Mouse (Mus musculus) liver, embryonic 16.5 days (tissue): ENCODE measurements around the gene Atp5s. TPM values are rescaled to one million over a fixed set of nuclear protein-coding genes. Genes with fewer than 3 reads are reported as not detected.

Experiments
- ATAC-seq: fragments of 200-750 bp; cut with Nextera tagmentation; 2 replicates; pipeline ENCODE4 v1.8.0; 2017; ENCODE audit warnings: low read depth, mild to moderate bottlenecking, moderate number of reproducible peaks, moderate library complexity
- H3K27ac ChIP-seq: fragments of 300-500 bp; sonication (generic); 2 replicates; pipeline ENCODE4 v1.5.1; 2014; ENCODE audit warnings: mild to moderate bottlenecking, low read length
- H3K27me3 ChIP-seq: fragments of 300-500 bp; sonication (generic); 2 replicates; pipeline ENCODE4 v1.6.1; 2014; ENCODE audit warnings: low read depth, low read length, mixed read lengths; ENCODE audit not compliant: control insufficient read depth, insufficient read depth
- H3K36me3 ChIP-seq: fragments of 300-500 bp; sonication (generic); 2 replicates; pipeline ENCODE4 v1.6.1; 2014; ENCODE audit warnings: mild to moderate bottlenecking; ENCODE audit not compliant: control insufficient read depth, insufficient read depth
- H3K4me1 ChIP-seq: fragments of 300-500 bp; sonication (generic); 2 replicates; pipeline ENCODE4 v1.6.1; 2014; ENCODE audit warnings: low read depth, low read length, mixed read lengths; ENCODE audit not compliant: control insufficient read depth
- H3K4me2 ChIP-seq: fragments of 300-500 bp; sonication (generic); 2 replicates; pipeline ENCODE4 v1.6.1; 2014; ENCODE audit warnings: low read depth, low read length, mixed read lengths
- H3K4me3 ChIP-seq: fragments of 300-500 bp; sonication (generic); 2 replicates; pipeline ENCODE4 v1.5.1; 2014; ENCODE audit warnings: low read depth, mild to moderate bottlenecking, low read length
- H3K9ac ChIP-seq: fragments of 300-500 bp; sonication (generic); 2 replicates; pipeline ENCODE4 v1.6.1; 2014; ENCODE audit warnings: low read depth, low read length
- H3K9me3 ChIP-seq: fragments of 300-500 bp; sonication (generic); replicated peaks from 2 replicates; pipeline ENCODE4 v1.6.1; 2016; ENCODE audit warnings: low read length; ENCODE audit not compliant: control insufficient read depth
- WGBS: fragments of 180-500 bp; shearing (Covaris S2); extraction: QIAGEN DNeasy Blood & Tissue Kit; methylation state at CpG from one replicate; pipeline ENCODE4 v1.1.7; 2014; ENCODE audit not compliant: insufficient replicate concordance; 5-methylcytosine and 5-hydroxymethylcytosine counted together
- polyA plus RNA-seq: library from polyadenylated mRNA; unstranded; fragments of >200 nt; fragmentation: Nextera tagmentation; extraction: Ambion mirVana; gene quantifications from 2 replicates; pipeline ENCODE4 v1.2.1, GENCODE M21; 2015

The Atp5s gene
- polyA plus RNA-seq, 1 experiment from 2014 or later, result 18.4 TPM

DNA sequence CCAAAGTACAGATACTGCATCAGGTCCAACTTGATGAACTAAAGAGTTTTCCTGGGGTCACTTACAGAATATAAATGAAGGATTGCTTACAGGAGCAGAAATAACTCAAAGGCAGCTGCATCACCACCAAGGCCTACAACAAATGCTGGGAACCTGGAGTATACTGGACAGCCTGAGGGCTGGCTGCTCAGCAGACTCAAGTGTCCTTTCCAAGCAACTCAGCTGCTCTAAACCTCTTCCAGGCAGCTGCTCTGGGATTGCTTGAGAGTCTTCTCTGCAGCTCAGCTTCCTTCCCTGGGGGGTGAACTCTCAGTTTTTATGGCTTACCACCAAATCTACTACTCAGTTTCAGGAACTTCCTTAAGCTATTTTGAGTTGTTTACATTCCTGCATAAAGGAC lies 35.7 kb upstream of the Atp5s start:
- Histone ChIP-seq H3K36me3 (no peaks in the 10 kb centered on the region), H3K4me2 (no peak overlapping the region), H3K9me3 (no peaks in the 10 kb centered on the region), H3K4me1 (no peaks in the 10 kb centered on the region), H3K4me3 (no peak overlapping the region), H3K27me3 (no peaks in the 10 kb centered on the region), H3K27ac (no peak overlapping the region), H3K9ac (no peak overlapping the region)
- no peak for ATAC-seq

DNA sequence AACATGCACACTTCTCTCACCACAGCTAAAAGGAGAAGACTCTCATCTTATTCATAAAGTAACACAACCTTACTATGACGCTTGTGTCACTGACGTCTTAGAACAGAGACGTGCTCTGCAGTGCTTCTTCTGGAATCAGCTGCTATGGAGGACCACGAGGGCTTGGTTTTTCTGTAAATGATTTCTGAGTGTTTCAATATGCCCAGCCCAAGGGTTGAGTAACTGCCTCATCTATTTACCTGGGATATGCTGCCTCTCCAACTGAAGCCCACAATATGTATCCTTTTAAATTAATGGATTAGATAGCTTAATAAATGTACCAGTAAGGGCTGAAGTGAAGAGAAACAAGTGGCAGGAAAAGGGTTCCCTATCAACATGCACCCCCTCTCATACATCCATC lies 34.0 kb upstream of the Atp5s start:
- Histone ChIP-seq H3K4me1 (no peaks in the 10 kb centered on the region), H3K4me3 (no peak overlapping the region), H3K36me3 (no peaks in the 10 kb centered on the region), H3K27me3 (no peaks in the 10 kb centered on the region), H3K4me2 (no peak overlapping the region), H3K9me3 (no peaks in the 10 kb centered on the region), H3K9ac (no peak overlapping the region), H3K27ac (no peak overlapping the region)
- ATAC-seq, result 0 out of 2 replicates have a peak, but pooled peaks have one; percentile 54
- WGBS, result 81% methylated on average over 4 of the region's 4 CpGs

DNA sequence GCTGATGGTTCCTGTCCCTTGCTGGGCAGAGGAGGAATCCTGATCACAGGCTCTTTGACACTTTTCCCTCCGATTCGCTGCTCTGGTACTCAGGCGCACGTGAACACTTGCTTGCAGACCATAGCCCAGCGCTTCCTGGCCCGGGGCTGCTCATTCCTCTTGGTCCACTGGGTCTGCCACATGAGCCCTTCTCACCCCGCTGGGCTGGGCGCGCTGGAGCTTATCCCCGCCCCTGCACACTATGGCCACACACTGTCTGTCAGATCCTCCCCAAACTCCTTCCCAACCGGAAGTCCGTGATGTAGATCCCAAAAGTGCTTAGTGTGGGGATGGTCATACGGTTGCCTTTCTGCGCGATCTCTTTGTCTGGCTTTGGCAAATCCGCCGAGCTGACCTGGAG lies 31.3 kb upstream of the Atp5s start:
- Histone ChIP-seq H3K27me3 (no peaks in the 10 kb centered on the region), H3K9me3 (no peaks in the 10 kb centered on the region), H3K4me2 (no peak overlapping the region), H3K27ac (no peak overlapping the region), H3K4me3 (no peak overlapping the region), H3K36me3 (no peaks in the 10 kb centered on the region), H3K9ac (no peak overlapping the region), H3K4me1 (no peaks in the 10 kb centered on the region)
- ATAC-seq, result no peak
- WGBS, result 88% methylated on average over 17 of the region's 17 CpGs

DNA sequence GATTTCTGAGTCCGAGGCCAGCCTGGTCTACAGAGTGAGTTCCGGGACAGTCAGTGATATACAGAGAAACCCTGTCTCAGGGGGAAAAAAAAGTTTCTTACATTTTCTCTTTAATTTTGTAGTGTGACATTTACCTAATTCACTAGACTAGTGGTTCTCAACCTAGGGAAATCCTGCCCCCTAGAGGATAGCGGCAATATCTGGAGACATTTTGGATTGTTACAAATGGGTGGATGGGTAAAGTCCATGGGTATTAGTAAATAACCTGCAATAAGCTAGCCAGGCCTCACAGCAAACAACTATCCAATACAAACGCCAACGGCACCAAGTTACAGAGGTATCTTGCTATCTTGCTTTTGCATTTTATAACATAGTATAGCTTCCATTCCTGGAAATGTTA lies 28.0 kb upstream of the Atp5s start:
- Histone ChIP-seq H3K27me3 (no peaks in the 10 kb centered on the region), H3K36me3 (no peaks in the 10 kb centered on the region), H3K4me3 (no peak overlapping the region)

DNA sequence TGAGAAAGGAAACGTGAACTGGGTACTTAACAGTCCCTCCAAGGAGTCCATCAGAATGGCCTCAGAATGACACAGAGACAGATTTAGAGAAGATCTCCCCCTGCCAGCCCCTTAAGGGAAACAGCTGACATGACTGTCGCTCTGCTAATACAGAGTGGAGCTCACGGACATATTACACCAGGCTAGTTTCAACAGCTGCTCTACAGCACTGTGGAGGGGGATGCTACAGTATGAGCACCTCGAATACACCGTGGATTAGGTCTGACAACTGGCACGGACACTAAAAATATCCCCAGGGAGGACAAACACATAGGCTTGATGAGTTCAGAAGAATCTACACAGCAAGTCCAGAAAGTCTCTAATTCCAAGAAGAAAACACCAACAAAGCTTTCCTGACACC lies 26.4 kb upstream of the Atp5s start:
- Histone ChIP-seq H3K4me1 (no peaks in the 10 kb centered on the region), H3K36me3 (no peaks in the 10 kb centered on the region), H3K27ac (no peak overlapping the region), H3K4me3 (no peak overlapping the region), H3K4me2 (no peak overlapping the region), H3K27me3 (no peaks in the 10 kb centered on the region), H3K9me3 (no peaks in the 10 kb centered on the region), H3K9ac (no peak overlapping the region)
- whole genome bisulfite sequencing, result 81% methylated on average over 6 of the region's 6 CpGs
- no peak for ATAC-seq

More for the DNA sequence above, 28.0 kb upstream of the Atp5s start:
- WGBS, result 64% methylated on average over 5 of the region's 5 CpGs
- Histone ChIP-seq H3K4me2 (no peak overlapping the region), H3K9me3 (no peaks in the 10 kb centered on the region), H3K9ac (no peak overlapping the region), H3K27ac (no peak overlapping the region), H3K4me1 (no peaks in the 10 kb centered on the region)
- no peak for ATAC-seq

DNA sequence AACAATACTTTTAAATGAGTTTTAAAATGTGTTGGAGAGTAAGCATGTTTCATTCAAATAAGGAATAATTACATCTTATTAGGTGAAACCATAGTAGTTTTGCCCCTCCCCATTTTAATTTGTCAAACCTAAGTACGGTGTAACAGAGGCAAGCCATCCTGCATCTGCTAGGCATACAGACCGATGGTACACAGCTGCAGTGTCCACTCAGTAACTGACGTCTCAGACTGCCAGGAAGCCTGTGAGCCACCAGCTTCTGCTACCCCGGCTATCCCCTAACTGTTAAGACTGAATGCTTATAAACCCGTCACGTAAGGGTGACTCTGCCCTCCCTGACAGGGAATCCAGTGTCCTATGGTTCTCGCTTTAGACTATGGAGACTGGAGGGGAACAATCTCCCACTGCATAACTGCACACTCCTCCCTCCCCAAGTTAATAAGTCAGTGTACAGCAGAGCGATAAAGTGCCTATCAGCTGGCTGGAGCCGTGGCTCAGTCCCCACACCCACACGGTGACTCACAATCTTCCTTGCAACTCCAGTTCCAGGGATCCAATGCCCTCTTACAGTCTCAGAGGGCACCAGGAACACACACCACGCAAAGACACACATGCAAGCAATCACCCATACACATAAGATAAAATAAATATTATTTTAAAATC lies 19.8 kb upstream of the Atp5s start:
- Histone ChIP-seq H3K4me2 (no peak overlapping the region), H3K36me3 (no peaks in the 10 kb centered on the region; the same call in 1 of the 2 replicates), H3K9me3 (no peaks in the 10 kb centered on the region), H3K4me3 (no peak overlapping the region), H3K9ac (no peak overlapping the region), H3K27ac (no peak overlapping the region), H3K4me1 (peaks cover 5% of the 10 kb centered on the region; the same call in 1 of the 2 replicates), H3K27me3 (no peaks in the 10 kb centered on the region)
- 72% methylated on average over 11 of the region's 11 CpGs for WGBS
- peak; percentile 70 for ATAC-seq

DNA sequence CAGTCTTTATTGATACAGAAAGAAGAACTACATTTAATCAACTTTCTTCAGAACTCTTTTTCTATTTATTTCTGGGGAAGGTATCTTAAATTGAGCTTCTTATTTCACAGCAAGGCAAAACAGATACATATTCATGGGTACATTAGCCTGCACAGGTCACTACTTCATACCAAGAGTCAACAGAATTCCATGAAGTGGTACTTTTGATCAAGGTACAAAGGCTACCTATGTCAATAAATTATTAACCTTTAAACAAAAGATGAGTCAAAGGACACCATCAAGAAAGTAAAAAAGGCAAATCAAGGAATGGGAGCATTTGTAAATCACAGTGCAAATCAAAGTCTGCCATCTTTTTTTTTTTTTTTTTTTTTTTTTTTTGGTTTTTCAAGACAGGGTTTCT lies 11.1 kb upstream of the Atp5s start:
- H3K27ac ChIP-seq, result no peak overlapping the region
- no peak overlapping the region for H3K9ac ChIP-seq
- no peak for ATAC-seq
- H3K4me1 ChIP-seq, result no peaks in the 10 kb centered on the region
- H3K27me3 ChIP-seq, result no peaks in the 10 kb centered on the region
- H3K4me3 ChIP-seq, result no peak overlapping the region
- no peaks in the 10 kb centered on the region for H3K9me3 ChIP-seq
- no peak overlapping the region for H3K4me2 ChIP-seq
- H3K36me3 ChIP-seq, result no peaks in the 10 kb centered on the region

DNA sequence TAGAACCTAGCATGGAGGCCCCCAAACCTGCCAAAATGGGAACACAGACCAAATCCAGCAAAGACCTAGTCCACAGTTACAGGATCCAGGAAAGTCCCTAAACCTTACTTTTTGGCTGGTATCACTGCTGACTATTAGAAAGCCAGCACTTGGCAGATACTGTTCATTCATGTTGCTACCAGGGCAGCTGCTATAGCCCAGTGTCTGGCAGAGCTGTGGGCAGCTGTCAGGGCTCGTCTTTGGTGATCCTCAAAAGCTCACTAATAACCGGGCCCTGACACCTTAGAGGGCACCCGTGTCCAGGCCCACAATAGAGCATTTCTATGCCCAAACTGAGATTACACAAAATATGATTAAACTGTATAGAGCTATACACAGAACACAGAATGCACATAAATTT lies 1.9 kb upstream of the Atp5s start:
- H3K4me3 ChIP-seq, result no peak overlapping the region
- H3K36me3 ChIP-seq, result peaks cover 11% of the 10 kb centered on the region; the same call in 1 of the 2 replicates
- peaks cover 19% of the 10 kb centered on the region for H3K4me1 ChIP-seq
- 77% methylated on average over 3 of the region's 3 CpGs for WGBS
- H3K9me3 ChIP-seq, result peaks cover 6% of the 10 kb centered on the region
- H3K9ac ChIP-seq, result no peak overlapping the region
- no peak overlapping the region for H3K4me2 ChIP-seq
- no peak for ATAC-seq
- no peak overlapping the region for H3K27ac ChIP-seq
- H3K27me3 ChIP-seq, result no peaks in the 10 kb centered on the region

DNA sequence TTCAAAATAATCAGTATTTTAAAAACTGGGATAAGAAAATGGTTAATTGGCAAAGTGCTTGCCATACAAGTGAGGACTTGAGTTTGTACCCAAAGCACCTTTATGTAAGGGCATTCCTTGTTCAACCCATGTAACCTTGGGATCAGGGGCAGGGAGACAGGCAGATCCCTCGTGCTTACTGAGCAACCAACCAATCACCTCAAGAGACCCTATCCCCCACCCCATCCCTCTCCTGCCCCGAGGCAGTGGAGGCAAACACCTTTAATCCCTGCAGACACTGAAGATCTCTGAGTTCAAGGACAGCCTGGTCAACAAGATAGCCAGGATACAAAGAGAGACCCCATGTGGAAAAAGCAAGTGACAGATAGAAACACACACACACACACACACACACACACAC lies 1.4 kb upstream of the Atp5s start:
- peak overlapping the region; percentile 99 for H3K4me2 ChIP-seq
- peak overlapping the region; percentile 76 for H3K4me3 ChIP-seq
- peaks cover 6% of the 10 kb centered on the region for H3K9me3 ChIP-seq
- H3K36me3 ChIP-seq, result peaks cover 11% of the 10 kb centered on the region; the same call in 1 of the 2 replicates
- no peak overlapping the region for H3K27ac ChIP-seq
- no peaks in the 10 kb centered on the region for H3K27me3 ChIP-seq
- H3K4me1 ChIP-seq, result peaks cover 19% of the 10 kb centered on the region
- WGBS, result 40% methylated on average over 2 of the region's 2 CpGs
- no peak for ATAC-seq
- 0 out of 2 replicates have a peak overlapping the region, but pooled peaks have one; percentile 84 for H3K9ac ChIP-seq
